Mouse (Mus musculus) limb, embryonic 15.5 days (tissue): Measurements from ENCODE around the gene Adap1. TPM values are rescaled to one million over a fixed set of nuclear protein-coding genes. Genes with fewer than 3 reads are reported as not detected.

ENCODE experiments used
- ATAC-seq: fragments of 200-750 bp; cut with Nextera tagmentation; 2 replicates; pipeline ENCODE4 v1.8.0; 2017; ENCODE audit warnings: low read depth, moderate TSS enrichment; ENCODE audit not compliant: insufficient number of reproducible peaks, low FRiP score, low TSS enrichment
- H3K27ac ChIP-seq: fragments of 300-500 bp; sonication (generic); 2 replicates; pipeline ENCODE4 v1.5.1; 2015; ENCODE audit warnings: moderate library complexity, mild to moderate bottlenecking, inconsistent platforms
- H3K27me3 ChIP-seq: fragments of 300-500 bp; sonication (generic); 2 replicates; pipeline ENCODE4 v1.6.1; 2015; ENCODE audit warnings: inconsistent platforms
- H3K36me3 ChIP-seq: fragments of 300-500 bp; sonication (generic); 2 replicates; pipeline ENCODE4 v1.6.1; 2015; ENCODE audit warnings: inconsistent platforms
- H3K4me1 ChIP-seq: fragments of 300-500 bp; sonication (generic); 2 replicates; pipeline ENCODE4 v1.6.1; 2015; ENCODE audit warnings: inconsistent platforms
- H3K4me2 ChIP-seq: fragments of 300-500 bp; sonication (generic); 2 replicates; pipeline ENCODE4 v1.6.1; 2015; ENCODE audit warnings: mild to moderate bottlenecking, inconsistent platforms
- H3K4me3 ChIP-seq: fragments of 300-500 bp; sonication (generic); 2 replicates; pipeline ENCODE4 v1.5.1; 2015; ENCODE audit warnings: mild to moderate bottlenecking, inconsistent platforms
- H3K9ac ChIP-seq: fragments of 300-500 bp; sonication (generic); 2 replicates; pipeline ENCODE4 v1.6.1; 2015; ENCODE audit warnings: inconsistent platforms
- H3K9me3 ChIP-seq: fragments of 300-500 bp; sonication (generic); 2 replicates; pipeline ENCODE4 v1.6.1; 2016; ENCODE audit warnings: inconsistent platforms
- WGBS: fragments of 180-500 bp; shearing (Covaris S2); methylation state at CpG from one replicate; pipeline ENCODE4 v1.1.7; 2015; 5-methylcytosine and 5-hydroxymethylcytosine counted together
- polyA plus RNA-seq: library from polyadenylated mRNA; unstranded; fragments of >200 nt; fragmentation: Nextera tagmentation; extraction: Ambion mirVana; gene quantifications from 2 replicates; pipeline ENCODE4 v1.2.1, GENCODE M21; 2015

Adap1 gene
- polyA plus RNA-seq: 3.2 and 4.1 TPM in 2 replicates

DNA sequence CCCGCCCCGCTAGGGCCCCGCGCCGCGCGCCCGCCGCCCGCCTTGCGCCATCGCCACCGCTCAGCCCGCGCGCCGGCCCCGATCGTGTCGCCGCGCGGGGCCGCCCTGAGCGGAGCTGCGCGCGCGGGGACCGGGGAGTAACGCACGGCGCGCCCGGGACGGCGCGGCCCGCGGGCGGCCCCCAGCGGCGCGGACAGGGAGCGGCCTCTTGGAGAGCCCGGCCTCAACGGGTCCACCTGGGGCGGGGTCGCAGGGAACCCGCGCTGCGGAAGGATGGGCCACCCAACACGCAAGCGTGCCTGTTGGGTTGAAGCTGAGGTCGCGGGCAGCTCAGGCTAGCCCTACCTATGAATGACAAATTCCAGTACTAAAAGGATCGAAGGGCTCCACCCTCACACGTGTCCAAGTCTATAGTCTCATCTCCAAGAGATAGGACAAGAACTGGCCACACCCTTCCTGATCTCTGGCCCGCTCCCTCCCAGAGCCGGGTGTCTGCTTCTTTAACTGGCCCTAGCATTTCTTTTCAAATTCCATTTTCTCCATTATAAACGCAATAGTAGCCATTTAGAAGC, at the start of gene Adap1:
TSS of gene Adap1 (minus strand) at position 228 of the 572 bp plus-strand sequence.
- peak within 1 kb of the TSS; percentile 98 for H3K4me2 ChIP-seq
- H3K36me3 ChIP-seq: no peaks in the 10 kb centered on the region
- peak; percentile 59; the same call in 1 of the 2 replicates for ATAC-seq
- no peak within 1 kb of the TSS for H3K27ac ChIP-seq
- peaks cover 24% of the 10 kb centered on the region for H3K4me1 ChIP-seq
- WGBS: 3% methylated on average over 46 of the region's 61 CpGs
- H3K9ac ChIP-seq: peak within 1 kb of the TSS; percentile 59
- peak within 1 kb of the TSS; percentile 57 for H3K4me3 ChIP-seq
- H3K27me3 ChIP-seq: peaks cover 50% of the 10 kb centered on the region
- H3K9me3 ChIP-seq: no peaks in the 10 kb centered on the region

DNA sequence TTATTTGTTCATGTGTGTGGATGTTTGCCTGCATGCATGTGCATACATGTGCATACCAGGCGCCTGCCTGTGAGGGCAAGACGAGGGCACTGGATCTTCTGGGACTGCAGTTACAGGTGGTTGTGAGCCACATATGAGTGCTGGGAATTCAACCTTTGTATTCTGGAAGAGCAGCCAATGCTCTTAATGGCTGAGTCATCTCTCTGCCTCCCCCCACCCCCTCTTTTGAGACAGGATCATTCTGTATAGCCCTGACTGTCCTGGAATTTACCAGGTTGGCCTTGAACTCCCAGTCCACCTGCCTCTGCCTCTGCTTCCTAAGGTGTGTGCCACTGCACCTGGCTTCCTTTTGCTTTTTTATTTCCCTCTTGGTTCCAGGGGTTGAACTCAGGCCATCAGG, 49.4 kb upstream of the Adap1 start:
- peaks cover 50% of the 10 kb centered on the region for H3K4me1 ChIP-seq

DNA sequence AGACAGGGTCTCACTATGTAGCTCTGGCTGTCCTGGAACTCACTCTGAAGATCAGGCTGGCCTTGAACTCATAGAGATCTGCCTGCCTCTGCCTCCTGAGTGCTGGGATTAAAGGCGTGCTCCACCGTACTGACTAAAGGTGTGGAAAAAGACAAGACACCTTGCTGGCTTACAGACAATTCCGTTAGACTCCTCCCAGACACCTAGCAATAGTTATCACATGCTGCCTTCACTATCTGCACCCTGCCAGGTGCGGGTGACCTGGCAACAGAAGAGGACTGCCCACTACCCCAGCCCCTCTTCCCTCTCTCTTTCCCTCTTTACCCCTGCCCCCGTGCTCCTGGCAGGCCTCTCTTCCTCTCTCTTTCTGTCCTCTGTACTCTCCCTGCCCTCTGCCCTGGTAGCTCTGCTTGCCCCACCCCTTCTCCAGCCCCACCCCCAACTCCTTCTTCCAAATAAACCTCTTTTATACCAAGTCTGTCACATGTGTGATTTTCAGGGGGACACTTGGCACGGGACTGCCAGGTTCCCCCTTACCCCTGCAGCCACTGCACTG, 48.5 kb upstream of the Adap1 start:
- no peak for ATAC-seq
- H3K36me3 ChIP-seq: no peaks in the 10 kb centered on the region
- H3K4me3 ChIP-seq: no peak overlapping the region
- no peaks in the 10 kb centered on the region for H3K9me3 ChIP-seq
- no peak overlapping the region for H3K27ac ChIP-seq
- no peaks in the 10 kb centered on the region for H3K27me3 ChIP-seq
- peaks cover 41% of the 10 kb centered on the region for H3K4me1 ChIP-seq
- no peak overlapping the region for H3K9ac ChIP-seq
- H3K4me2 ChIP-seq: no peak overlapping the region
- WGBS: 78% methylated on average over 6 of the region's 6 CpGs

More for the DNA sequence above, 49.4 kb upstream of the Adap1 start:
- no peak for ATAC-seq
- H3K4me3 ChIP-seq: no peak overlapping the region
- H3K9me3 ChIP-seq: no peaks in the 10 kb centered on the region
- no peak overlapping the region for H3K9ac ChIP-seq
- no peaks in the 10 kb centered on the region for H3K36me3 ChIP-seq
- no peak overlapping the region for H3K4me2 ChIP-seq
- no peaks in the 10 kb centered on the region for H3K27me3 ChIP-seq
- WGBS: 73% methylated on average over 2 of the region's 2 CpGs
- H3K27ac ChIP-seq: no peak overlapping the region

DNA sequence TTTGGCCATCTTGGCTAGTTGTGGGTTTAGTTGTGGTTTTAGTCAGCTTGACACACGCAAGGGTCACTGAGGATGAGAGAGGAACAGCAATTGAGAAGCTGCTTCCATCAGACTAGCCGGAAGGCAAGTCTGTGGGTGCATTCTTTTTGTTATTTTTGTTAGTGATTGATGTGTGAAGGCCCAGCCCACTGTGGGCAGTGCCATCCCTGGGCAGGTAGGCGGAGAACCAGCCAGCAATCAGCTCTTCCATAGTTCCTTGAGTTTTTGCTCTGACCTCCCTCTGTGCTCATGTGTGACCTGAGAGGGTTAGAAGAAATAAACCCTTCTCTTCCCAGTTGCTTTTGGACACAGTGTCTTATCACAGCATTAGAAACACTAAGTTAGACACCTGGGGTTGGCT, 47.7 kb upstream of the Adap1 start:
- no peaks in the 10 kb centered on the region for H3K36me3 ChIP-seq
- ATAC-seq: no peak
- no peak overlapping the region for H3K4me3 ChIP-seq
- H3K27ac ChIP-seq: no peak overlapping the region
- 78% methylated on average over 3 of the region's 3 CpGs for WGBS
- no peaks in the 10 kb centered on the region for H3K9me3 ChIP-seq
- peaks cover 33% of the 10 kb centered on the region for H3K4me1 ChIP-seq
- no peak overlapping the region for H3K9ac ChIP-seq
- no peaks in the 10 kb centered on the region for H3K27me3 ChIP-seq
- no peak overlapping the region for H3K4me2 ChIP-seq

DNA sequence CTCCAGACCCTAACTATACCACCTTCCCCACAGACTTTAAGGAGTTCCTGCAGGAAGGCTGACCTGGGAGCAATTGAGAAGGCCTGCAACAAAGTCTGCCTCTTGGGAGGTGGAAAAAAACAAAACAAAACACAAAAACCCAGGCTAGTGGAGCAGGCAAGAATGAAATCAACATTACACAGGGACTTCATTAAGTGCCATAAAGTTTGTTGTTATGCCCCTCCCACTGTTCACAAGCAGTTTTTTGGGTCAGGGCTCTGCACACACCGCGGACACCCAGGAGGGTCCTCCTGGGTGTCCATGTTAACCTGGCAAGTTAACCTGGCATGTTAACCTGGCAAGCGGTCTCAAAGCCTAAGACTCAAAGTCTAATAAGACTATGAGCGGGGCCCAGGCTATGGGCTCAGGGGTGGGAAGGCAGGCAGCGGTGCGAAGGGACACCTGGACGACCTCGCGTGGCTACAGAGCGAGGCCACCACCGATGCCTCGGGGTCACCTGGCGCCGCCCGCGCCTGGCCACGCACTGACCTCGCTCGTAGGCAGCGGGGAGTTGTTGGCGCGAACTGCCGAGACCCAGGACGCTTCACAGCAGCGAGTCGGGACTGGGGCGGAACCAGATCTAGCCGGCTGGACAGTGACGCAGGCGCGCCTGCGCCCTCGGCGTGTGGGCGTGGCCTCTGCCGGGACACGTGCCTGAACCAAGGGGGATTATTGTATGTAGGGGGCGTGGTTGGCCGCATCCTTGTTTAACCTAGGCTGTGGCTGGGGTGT, 46.4 kb upstream of the Adap1 start:
- H3K27me3 ChIP-seq: no peaks in the 10 kb centered on the region
- H3K36me3 ChIP-seq: no peaks in the 10 kb centered on the region
- peak overlapping the region; percentile 82 for H3K9ac ChIP-seq
- peak overlapping the region; percentile 76 for H3K4me2 ChIP-seq
- peak; percentile 79 for ATAC-seq
- H3K4me1 ChIP-seq: peaks cover 20% of the 10 kb centered on the region
- WGBS: under 1% methylated on average over 39 of the region's 39 CpGs
- H3K27ac ChIP-seq: peak overlapping the region; percentile 92
- H3K9me3 ChIP-seq: no peaks in the 10 kb centered on the region
- H3K4me3 ChIP-seq: peak overlapping the region; percentile 61

DNA sequence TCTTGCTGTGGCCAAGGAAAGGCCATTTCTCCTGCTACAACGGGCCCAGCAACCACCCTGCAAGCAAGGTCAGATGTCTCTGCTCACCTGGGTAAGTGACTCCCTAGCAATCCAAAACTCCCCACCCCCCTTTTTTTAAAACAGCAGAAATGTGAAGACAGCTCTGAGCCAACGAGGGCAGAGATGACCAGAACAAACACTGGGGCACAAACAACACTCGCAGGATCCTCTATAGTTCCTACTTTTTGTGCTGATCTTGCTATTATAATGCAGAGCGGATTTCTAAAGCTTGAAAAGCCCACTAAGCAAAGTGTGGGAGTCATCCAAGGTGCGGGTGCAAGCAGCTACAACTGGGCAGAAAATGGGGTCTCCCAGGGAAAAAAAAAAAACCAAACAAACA, 45.7 kb upstream of the Adap1 start:
- Histone ChIP-seq H3K27ac (no peak overlapping the region), H3K27me3 (no peaks in the 10 kb centered on the region), H3K4me2 (peak overlapping the region; percentile 76), H3K36me3 (no peaks in the 10 kb centered on the region), H3K9me3 (no peaks in the 10 kb centered on the region), H3K9ac (peak overlapping the region; percentile 82), H3K4me3 (peak overlapping the region; percentile 61), H3K4me1 (peaks cover 19% of the 10 kb centered on the region)
- WGBS: 60% methylated on average over 5 of the region's 5 CpGs
- no peak for ATAC-seq

DNA sequence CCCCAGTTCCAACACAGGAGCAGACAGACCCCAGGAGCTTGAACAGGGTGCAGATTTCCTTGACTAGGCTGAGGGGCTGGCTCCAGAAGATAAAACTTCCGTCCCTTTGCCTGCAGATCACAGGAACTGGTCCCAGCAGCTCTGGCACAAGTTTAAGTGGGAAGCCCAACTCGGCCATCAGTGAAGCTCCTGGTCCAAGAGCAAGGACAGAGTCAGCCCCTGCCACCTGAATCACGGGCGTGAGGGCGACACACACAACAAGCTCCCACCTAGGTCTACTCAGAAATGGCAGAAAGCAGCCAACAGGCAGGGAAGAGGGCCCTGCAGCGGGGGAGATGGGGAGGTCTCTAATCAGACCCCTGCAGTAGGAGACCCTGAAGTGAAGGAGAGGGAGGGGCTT, 44.9 kb upstream of the Adap1 start:
- H3K9me3 ChIP-seq: no peaks in the 10 kb centered on the region
- H3K4me1 ChIP-seq: peaks cover 21% of the 10 kb centered on the region
- no peak overlapping the region for H3K27ac ChIP-seq
- no peaks in the 10 kb centered on the region for H3K36me3 ChIP-seq
- no peak overlapping the region for H3K4me2 ChIP-seq
- 88% methylated on average over 6 of the region's 6 CpGs for WGBS
- no peak for ATAC-seq
- H3K9ac ChIP-seq: no peak overlapping the region
- no peaks in the 10 kb centered on the region for H3K27me3 ChIP-seq
- H3K4me3 ChIP-seq: no peak overlapping the region

DNA sequence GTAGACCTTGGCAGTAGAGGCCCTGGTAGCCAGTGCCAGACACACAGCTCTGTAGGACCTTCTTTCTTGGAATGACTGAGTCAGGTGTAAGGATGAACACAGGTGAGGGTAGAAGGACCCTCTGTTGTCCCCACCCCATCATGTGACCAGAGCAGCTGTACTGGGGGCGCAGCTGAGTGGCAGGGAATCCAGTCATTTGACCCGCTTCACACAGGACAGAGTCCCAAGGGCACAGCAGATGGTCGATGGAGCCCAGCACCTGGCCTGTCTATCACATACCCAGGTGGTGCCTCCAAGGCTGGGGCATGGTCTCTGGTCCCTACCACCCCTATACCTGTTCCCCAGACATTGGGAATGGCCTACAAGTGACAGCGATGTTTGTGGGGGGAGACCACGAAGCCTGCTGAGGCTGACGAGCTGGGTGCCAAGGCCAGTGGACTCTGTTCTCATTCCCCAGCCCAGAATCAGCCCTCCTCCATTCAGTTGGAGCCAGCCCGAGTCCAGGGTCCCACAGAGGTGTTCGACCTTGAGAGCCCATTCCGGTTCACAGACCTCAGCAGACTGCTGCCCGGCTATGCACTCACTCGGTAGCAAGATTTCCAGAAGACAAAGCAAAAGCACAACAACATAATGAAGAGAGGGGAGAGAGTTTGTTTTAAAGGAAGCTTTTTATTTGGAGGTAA, 43.4 kb upstream of the Adap1 start:
- WGBS: 82% methylated on average over 11 of the region's 11 CpGs
- Histone ChIP-seq H3K36me3 (peaks cover under 1% of the 10 kb centered on the region; the same call in 1 of the 2 replicates), H3K4me2 (no peak overlapping the region), H3K27ac (no peak overlapping the region), H3K9me3 (no peaks in the 10 kb centered on the region), H3K4me1 (peaks cover 32% of the 10 kb centered on the region), H3K9ac (no peak overlapping the region), H3K4me3 (no peak overlapping the region), H3K27me3 (no peaks in the 10 kb centered on the region)
- ATAC-seq: no peak; the same call in 1 of the 2 replicates

DNA sequence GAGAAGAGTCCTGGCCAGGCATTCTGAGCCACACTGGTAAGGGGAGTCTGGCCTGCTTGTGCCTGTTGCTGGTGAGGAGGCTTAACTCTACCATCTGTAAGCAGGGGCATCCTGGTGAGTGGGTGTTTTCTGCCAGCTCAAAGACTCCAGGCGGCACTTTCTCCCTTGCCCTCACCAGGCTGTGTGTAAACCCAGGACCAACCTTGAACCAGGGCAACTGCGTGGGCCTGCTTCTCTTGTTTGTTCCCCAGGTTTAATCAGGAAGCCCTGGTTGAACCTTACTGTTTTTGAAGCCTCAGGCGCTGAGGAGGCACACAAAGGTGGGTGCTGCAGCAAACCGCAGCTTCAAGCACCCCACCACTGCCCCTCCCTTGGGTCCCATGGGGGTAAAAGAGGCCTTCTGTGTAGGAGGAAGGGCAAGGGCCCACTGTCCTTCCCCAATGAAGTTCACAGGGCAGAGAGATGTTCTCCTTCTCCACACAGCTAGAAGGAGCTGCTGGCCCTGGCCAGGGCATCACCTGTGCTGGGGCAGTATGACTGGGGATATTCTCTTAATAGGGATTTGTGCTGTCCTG, 42.5 kb upstream of the Adap1 start:
- H3K4me2 ChIP-seq: no peak overlapping the region
- H3K36me3 ChIP-seq: peaks cover 4% of the 10 kb centered on the region; the same call in 1 of the 2 replicates
- no peaks in the 10 kb centered on the region for H3K27me3 ChIP-seq
- H3K9me3 ChIP-seq: no peaks in the 10 kb centered on the region
- H3K27ac ChIP-seq: no peak overlapping the region
- peaks cover 32% of the 10 kb centered on the region for H3K4me1 ChIP-seq
- WGBS: 84% methylated on average over 4 of the region's 4 CpGs
- ATAC-seq: no peak
- H3K4me3 ChIP-seq: no peak overlapping the region
- H3K9ac ChIP-seq: no peak overlapping the region

DNA sequence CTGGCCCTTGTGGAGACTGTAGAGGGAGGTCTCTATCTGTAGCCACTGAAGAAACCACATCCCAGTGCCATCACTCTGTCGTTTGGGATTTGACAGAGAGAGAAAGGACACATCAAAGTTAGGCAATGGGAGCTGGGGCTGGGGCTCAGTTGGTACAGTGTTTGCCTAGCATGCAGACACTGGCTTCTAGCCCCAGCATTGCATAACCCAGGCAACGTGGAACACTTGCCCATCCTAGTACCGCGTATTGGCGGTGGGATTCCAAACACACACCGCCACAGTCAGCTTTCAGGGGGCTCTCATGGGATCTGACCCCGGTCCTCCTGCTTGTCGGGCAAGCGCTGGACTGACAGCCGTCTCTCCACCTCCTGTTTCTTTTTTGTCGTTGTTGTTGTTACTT, 41.1 kb upstream of the Adap1 start:
- Histone ChIP-seq H3K4me2 (no peak overlapping the region), H3K4me3 (no peak overlapping the region), H3K36me3 (peaks cover 10% of the 10 kb centered on the region), H3K27me3 (no peaks in the 10 kb centered on the region), H3K27ac (no peak overlapping the region), H3K9ac (no peak overlapping the region), H3K9me3 (no peaks in the 10 kb centered on the region), H3K4me1 (peaks cover 25% of the 10 kb centered on the region)
- 81% methylated on average over 11 of the region's 11 CpGs for WGBS
- no peak for ATAC-seq

DNA sequence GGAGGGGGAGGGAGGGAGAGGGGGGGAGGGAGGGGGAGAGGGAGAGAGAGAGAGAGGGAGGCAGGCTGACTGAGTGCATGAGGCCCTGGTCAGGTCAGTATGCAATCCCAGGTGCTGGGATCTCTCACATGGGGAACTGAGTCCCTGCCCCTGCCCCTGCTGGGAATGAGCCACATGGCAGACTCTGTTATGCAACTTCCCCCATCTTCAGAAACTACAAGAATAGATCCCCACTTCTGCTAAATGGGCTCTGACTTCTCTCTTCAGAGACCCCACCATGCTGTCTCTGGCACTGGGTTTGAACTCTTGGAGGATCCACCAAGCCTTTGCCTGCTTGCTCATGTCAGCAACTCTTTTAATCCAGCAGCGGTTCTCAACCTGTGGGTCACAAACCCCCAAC, 40.4 kb upstream of the Adap1 start:
- no peak for ATAC-seq
- Histone ChIP-seq H3K9ac (no peak overlapping the region), H3K27ac (no peak overlapping the region), H3K9me3 (no peaks in the 10 kb centered on the region), H3K4me2 (no peak overlapping the region), H3K27me3 (no peaks in the 10 kb centered on the region), H3K36me3 (peaks cover 10% of the 10 kb centered on the region), H3K4me3 (no peak overlapping the region), H3K4me1 (peaks cover 19% of the 10 kb centered on the region)
- 86% methylated on average over 1 of the region's 1 CpGs for WGBS
